Mouse (Mus musculus): ENCODE measurements around the gene Mturn. TPM values are rescaled to one million over a fixed set of nuclear protein-coding genes. Genes with fewer than 3 reads are reported as not detected.

Mturn gene
- 23.9 and 25.9 TPM in 2 replicates for polyA plus RNA-seq (2012; rRNA removed)

GRCm38 (mm10) chr6:54680891-54681745 is at the start of gene Mturn:
Mturn (plus strand) TSS chr6:54681624.
- Histone ChIP-seq H3K27ac (ENCODE audit: insufficient read depth, low read depth, low read length) (peak within 1 kb of the TSS; percentile 54), H3K27me3 (replicated peaks; ENCODE audit: control insufficient read depth, insufficient read depth, low read length) (no peaks in the 10 kb centered on the region), H3K4me1 (ENCODE audit: control insufficient read depth, insufficient read depth, low read length) (peaks cover 8% of the 10 kb centered on the region; the same call in 1 of the 2 replicates), H3K36me3 (ENCODE audit: control insufficient read depth, insufficient read depth, low read length) (no peaks in the 10 kb centered on the region), H3K4me3 (ENCODE audit: insufficient read depth, low read depth, low read length) (peak within 1 kb of the TSS; percentile 65)
- 3% methylated on average over 48 of the region's 48 CpGs for WGBS
- peak; percentile 99 for DNase-seq
- no peak for TF ChIP-seq POLR2A (IDR thresholded peaks at IDR 0.05; ENCODE audit: low read depth, low read length)
- TF ChIP-seq CTCF (conservative IDR thresholded peaks at IDR 0.05; ENCODE audit: insufficient read depth, insufficient read length, low read depth, low read length), result no peak

DNA sequence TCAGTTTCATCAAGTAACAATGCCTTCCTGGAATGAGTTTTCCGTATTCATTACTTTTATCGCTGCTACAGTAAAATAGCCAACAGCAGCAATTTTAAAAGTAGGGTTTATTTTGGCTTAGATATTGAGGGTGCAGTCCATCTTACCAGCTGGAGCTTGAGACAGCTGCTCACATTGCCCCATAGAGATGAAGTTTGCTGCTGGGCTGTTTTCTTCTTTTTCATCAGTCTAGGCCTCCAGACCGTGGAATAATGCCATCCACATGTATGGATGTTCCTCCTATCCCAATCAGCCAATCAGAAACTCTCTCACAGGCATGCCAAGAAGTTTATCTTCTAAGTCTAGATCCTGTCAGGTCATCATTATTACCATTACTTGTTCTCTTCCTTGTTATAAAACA is 41.5 kb upstream of the Mturn start:
- Histone ChIP-seq H3K4me3 (ENCODE audit: insufficient read depth, low read depth, low read length) (no peak overlapping the region), H3K36me3 (ENCODE audit: control insufficient read depth, insufficient read depth, low read length) (peaks cover 11% of the 10 kb centered on the region), H3K27ac (ENCODE audit: insufficient read depth, low read depth, low read length) (no peak overlapping the region), H3K27me3 (replicated peaks; ENCODE audit: control insufficient read depth, insufficient read depth, low read length) (no peaks in the 10 kb centered on the region), H3K4me1 (ENCODE audit: control insufficient read depth, insufficient read depth, low read length) (no peaks in the 10 kb centered on the region)
- whole genome bisulfite sequencing, result 85% methylated on average over 3 of the region's 3 CpGs
- no peak for DNase-seq
- TF ChIP-seq POLR2A (IDR thresholded peaks at IDR 0.05; ENCODE audit: low read depth, low read length), result no peak
- no peak for TF ChIP-seq CTCF (conservative IDR thresholded peaks at IDR 0.05; ENCODE audit: insufficient read depth, insufficient read length, low read depth, low read length)

DNA sequence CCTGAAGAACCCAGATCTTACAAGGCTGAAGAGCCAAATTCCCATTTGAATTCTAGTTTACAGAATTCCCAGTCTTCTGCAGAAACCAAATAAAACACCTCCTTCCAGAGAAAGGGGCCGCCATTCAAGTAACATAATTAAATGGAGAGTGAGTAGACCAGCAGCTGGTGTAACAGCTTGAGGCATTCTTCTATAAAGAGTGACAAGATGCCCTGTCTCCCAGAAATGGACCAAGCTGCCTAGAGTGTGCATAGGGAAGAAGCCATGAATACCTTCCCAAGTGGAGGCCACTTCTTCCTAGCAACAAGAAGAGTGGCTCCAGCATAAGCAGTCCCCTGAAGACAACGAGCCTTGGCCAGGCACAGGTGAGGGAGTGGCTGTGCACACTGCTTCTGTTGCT is 39.5 kb upstream of the Mturn start:
- no peak overlapping the region for H3K27ac ChIP-seq (ENCODE audit: insufficient read depth, low read depth, low read length)
- WGBS, result 90% methylated on average over 2 of the region's 2 CpGs
- no peak for DNase-seq

GRCm38 (mm10) chr6:54643181-54643580 is 38.2 kb upstream of the Mturn start:
- Histone ChIP-seq H3K4me1 (ENCODE audit: control insufficient read depth, insufficient read depth, low read length) (no peaks in the 10 kb centered on the region), H3K27ac (ENCODE audit: insufficient read depth, low read depth, low read length) (no peak overlapping the region), H3K36me3 (ENCODE audit: control insufficient read depth, insufficient read depth, low read length) (peaks cover 9% of the 10 kb centered on the region), H3K27me3 (replicated peaks; ENCODE audit: control insufficient read depth, insufficient read depth, low read length) (no peaks in the 10 kb centered on the region), H3K4me3 (ENCODE audit: insufficient read depth, low read depth, low read length) (no peak overlapping the region)
- TF ChIP-seq POLR2A (IDR thresholded peaks at IDR 0.05; ENCODE audit: low read depth, low read length) (no peak), CTCF (conservative IDR thresholded peaks at IDR 0.05; ENCODE audit: insufficient read depth, insufficient read length, low read depth, low read length) (no peak)
- no peak for DNase-seq
- WGBS, result 89% methylated on average over 4 of the region's 4 CpGs

More for the DNA sequence above, 39.5 kb upstream of the Mturn start:
- Histone ChIP-seq H3K36me3 (ENCODE audit: control insufficient read depth, insufficient read depth, low read length) (peaks cover 9% of the 10 kb centered on the region), H3K27me3 (replicated peaks; ENCODE audit: control insufficient read depth, insufficient read depth, low read length) (no peaks in the 10 kb centered on the region), H3K4me3 (ENCODE audit: insufficient read depth, low read depth, low read length) (no peak overlapping the region), H3K4me1 (ENCODE audit: control insufficient read depth, insufficient read depth, low read length) (no peaks in the 10 kb centered on the region)
- TF ChIP-seq POLR2A (IDR thresholded peaks at IDR 0.05; ENCODE audit: low read depth, low read length) (no peak), CTCF (conservative IDR thresholded peaks at IDR 0.05; ENCODE audit: insufficient read depth, insufficient read length, low read depth, low read length) (no peak)

GRCm38 (mm10) chr6:54655471-54656095 is 25.8 kb upstream of the Mturn start:
- Histone ChIP-seq H3K27me3 (replicated peaks; ENCODE audit: control insufficient read depth, insufficient read depth, low read length) (no peaks in the 10 kb centered on the region), H3K27ac (ENCODE audit: insufficient read depth, low read depth, low read length) (no peak overlapping the region), H3K4me1 (ENCODE audit: control insufficient read depth, insufficient read depth, low read length) (no peaks in the 10 kb centered on the region), H3K36me3 (ENCODE audit: control insufficient read depth, insufficient read depth, low read length) (no peaks in the 10 kb centered on the region), H3K4me3 (ENCODE audit: insufficient read depth, low read depth, low read length) (no peak overlapping the region)
- WGBS, result 72% methylated on average over 11 of the region's 11 CpGs
- DNase-seq, result peak; percentile 14
- TF ChIP-seq CTCF (conservative IDR thresholded peaks at IDR 0.05; ENCODE audit: insufficient read depth, insufficient read length, low read depth, low read length) (no peak), POLR2A (IDR thresholded peaks at IDR 0.05; ENCODE audit: low read depth, low read length) (no peak)

GRCm38 (mm10) chr6:54657861-54658260 is 23.6 kb upstream of the Mturn start:
- Histone ChIP-seq H3K4me1 (ENCODE audit: control insufficient read depth, insufficient read depth, low read length) (no peaks in the 10 kb centered on the region), H3K4me3 (ENCODE audit: insufficient read depth, low read depth, low read length) (no peak overlapping the region), H3K27ac (ENCODE audit: insufficient read depth, low read depth, low read length) (no peak overlapping the region), H3K36me3 (ENCODE audit: control insufficient read depth, insufficient read depth, low read length) (no peaks in the 10 kb centered on the region), H3K27me3 (replicated peaks; ENCODE audit: control insufficient read depth, insufficient read depth, low read length) (no peaks in the 10 kb centered on the region)
- DNase-seq, result no peak
- TF ChIP-seq POLR2A (IDR thresholded peaks at IDR 0.05; ENCODE audit: low read depth, low read length) (no peak), CTCF (conservative IDR thresholded peaks at IDR 0.05; ENCODE audit: insufficient read depth, insufficient read length, low read depth, low read length) (no peak)
- 90% methylated on average over 6 of the region's 6 CpGs for WGBS

- no peaks in the 10 kb centered on the region for H3K27me3 ChIP-seq (replicated peaks; ENCODE audit: control insufficient read depth, insufficient read depth, low read length)
- no peaks in the 10 kb centered on the region for H3K4me1 ChIP-seq (ENCODE audit: control insufficient read depth, insufficient read depth, low read length)
- H3K4me3 ChIP-seq (ENCODE audit: insufficient read depth, low read depth, low read length), result no peak overlapping the region
- H3K36me3 ChIP-seq (ENCODE audit: control insufficient read depth, insufficient read depth, low read length), result no peaks in the 10 kb centered on the region
- WGBS, result 90% methylated on average over 6 of the region's 6 CpGs
- H3K27ac ChIP-seq (ENCODE audit: insufficient read depth, low read depth, low read length), result no peak overlapping the region
- DNase-seq, result no peak
- TF ChIP-seq CTCF (conservative IDR thresholded peaks at IDR 0.05; ENCODE audit: insufficient read depth, insufficient read length, low read depth, low read length) (no peak), POLR2A (IDR thresholded peaks at IDR 0.05; ENCODE audit: low read depth, low read length) (no peak)
These were observed 11.6 kb upstream of the Mturn start for GRCm38 (mm10) chr6:54669868-54670267.

Measured in kidney, adult 2 months (tissue).